In genomic region chr19:51675706-51676105, GRCm38 (mm10) we compare ENCODE assay signal across 23 mouse cellular contexts.
DNase-seq lines count a peak whose midpoint lies in the region; ATAC-seq lines count a peak whose summit lies in the region.
"Had no signal": no experiment of that assay in that cellular context is flagged by ENCODE, and none has a peak within 500 bp of the region (broad histone marks: within the 10 kb centered on the region; RNA-seq: fewer than 3 reads in every experiment).

No protein-coding gene starts in this region.

- no peaks in the 10 kb centered on the region for H3K36me3 ChIP-seq in forebrain, embryonic 14.5 days (ENCODE audit: control insufficient read depth, insufficient read depth, low read length)
- H3K36me3 ChIP-seq in forebrain, embryonic 16.5 days (ENCODE audit: control insufficient read depth, insufficient read depth), result no peaks in the 10 kb centered on the region
- H3K36me3 ChIP-seq in midbrain, embryonic 16.5 days (ENCODE audit: control insufficient read depth, insufficient read depth, low read length), result no peaks in the 10 kb centered on the region
- H3K36me3 ChIP-seq: embryonic facial prominence, embryonic 10.5 days; embryonic facial prominence, embryonic 12.5 days; forebrain, embryonic 15.5 days; G1E had no signal

- no peak overlapping the region for H3K4me2 ChIP-seq in forebrain, embryonic 14.5 days (ENCODE audit: low read length)
- H3K4me2 ChIP-seq in forebrain, embryonic 16.5 days (ENCODE audit: low read length), result no peak overlapping the region
- H3K4me2 ChIP-seq in midbrain, embryonic 16.5 days (ENCODE audit: low read length), result no peak overlapping the region
- H3K4me2 ChIP-seq: embryonic facial prominence, embryonic 12.5 days; forebrain, embryonic 15.5 days had no signal

- no peaks in the 10 kb centered on the region for H3K9me3 ChIP-seq in forebrain, embryonic 14.5 days (replicated peaks; ENCODE audit: control insufficient read depth, low read length)
- no peaks in the 10 kb centered on the region for H3K9me3 ChIP-seq in forebrain, embryonic 16.5 days (ENCODE audit: control insufficient read depth, low read length)
- no peaks in the 10 kb centered on the region; the same call in 1 of the 2 replicates for H3K9me3 ChIP-seq in midbrain, embryonic 16.5 days (replicated peaks; ENCODE audit: control insufficient read depth, low read length, poor library complexity, severe bottlenecking)
- H3K9me3 ChIP-seq: embryonic facial prominence, embryonic 10.5 days; embryonic facial prominence, embryonic 12.5 days; forebrain, embryonic 15.5 days had no signal

- peak; percentile 44; the same call in 1 of the 2 replicates for ATAC-seq in forebrain, embryonic 14.5 days
- no peak for ATAC-seq in forebrain, embryonic 16.5 days
- ATAC-seq in midbrain, embryonic 16.5 days, result no peak
- ATAC-seq: activated CD4-positive, CD25-positive, alpha-beta regulatory T cell, adult 4 months; CD4-positive, CD25-positive, alpha-beta regulatory T cell, adult 4 months; forebrain, embryonic 15.5 days; Patski had no signal

- no peak overlapping the region for H3K4me3 ChIP-seq in forebrain, embryonic 14.5 days (ENCODE audit: low read depth, low read length)
- no peak overlapping the region for H3K4me3 ChIP-seq in forebrain, embryonic 16.5 days (replicated peaks; ENCODE audit: low read length)
- H3K4me3 ChIP-seq in midbrain, embryonic 16.5 days (ENCODE audit: low read depth, low read length), result no peak overlapping the region
- H3K4me3 ChIP-seq: embryonic facial prominence, embryonic 10.5 days; embryonic facial prominence, embryonic 12.5 days; forebrain, embryonic 15.5 days had no signal

- WGBS in forebrain, embryonic 14.5 days, result 79% methylated on average over 3 of the region's 3 CpGs
- WGBS in forebrain, embryonic 16.5 days, result 71% methylated on average over 3 of the region's 3 CpGs
- 87% methylated on average over 3 of the region's 3 CpGs for WGBS in midbrain, embryonic 16.5 days

- no peaks in the 10 kb centered on the region for H3K27me3 ChIP-seq in forebrain, embryonic 14.5 days (replicated peaks; ENCODE audit: control insufficient read depth, insufficient read depth, low read length)
- H3K27me3 ChIP-seq in forebrain, embryonic 16.5 days (replicated peaks; ENCODE audit: control insufficient read depth, insufficient read depth, low read length), result no peaks in the 10 kb centered on the region
- H3K27me3 ChIP-seq in midbrain, embryonic 16.5 days (ENCODE audit: control insufficient read depth, insufficient read depth, low read depth, low read length), result no peaks in the 10 kb centered on the region
- H3K27me3 ChIP-seq: CH12.LX; embryonic facial prominence, embryonic 12.5 days; forebrain, embryonic 15.5 days; Patski had no signal

- no peak overlapping the region for H3K27ac ChIP-seq in forebrain, embryonic 14.5 days (ENCODE audit: low read depth, low read length)
- H3K27ac ChIP-seq in forebrain, embryonic 16.5 days (ENCODE audit: low read length), result no peak overlapping the region
- no peak overlapping the region for H3K27ac ChIP-seq in midbrain, embryonic 16.5 days (ENCODE audit: low read length)
- H3K27ac ChIP-seq: embryonic facial prominence, embryonic 10.5 days; embryonic facial prominence, embryonic 12.5 days; forebrain, embryonic 15.5 days had no signal

- H3K9ac ChIP-seq in forebrain, embryonic 14.5 days (ENCODE audit: low read length), result no peak overlapping the region
- no peak overlapping the region for H3K9ac ChIP-seq in forebrain, embryonic 16.5 days (replicated peaks; ENCODE audit: low read depth, low read length)
- no peak overlapping the region for H3K9ac ChIP-seq in midbrain, embryonic 16.5 days (ENCODE audit: low read depth, low read length)
- H3K9ac ChIP-seq: embryonic facial prominence, embryonic 12.5 days; forebrain, embryonic 15.5 days had no signal

- peak; percentile 74 for DNase-seq in forebrain, embryonic 14.5 days (ENCODE audit: low spot score)
- peak; percentile 15 for DNase-seq in brain, adult 2 months (ENCODE audit: low read depth, low spot score)
- peak; percentile 10 for DNase-seq in brain, embryonic 18.5 days (ENCODE audit: low read depth, low spot score)
- no peak for DNase-seq in thymus, postnatal 36 days
- DNase-seq: adrenal gland, adult 8-10 months; adrenal gland, postnatal 14 days; adrenal gland, postnatal 36 days; B cell, adult 2 months; cerebellum, adult 11 months; cerebellum, adult 18-20 months; cerebellum, adult 8-10 months; cerebellum, adult 9-11 months; cerebellum, postnatal 25 days had no signal

- H3K4me1 ChIP-seq in forebrain, embryonic 14.5 days (ENCODE audit: control insufficient read depth, insufficient read depth, low read length), result 0 out of 2 replicates have a peak, but pooled peaks cover 7% of the 10 kb centered on the region
- no peaks in the 10 kb centered on the region; the same call in 1 of the 2 replicates for H3K4me1 ChIP-seq in forebrain, embryonic 16.5 days (replicated peaks; ENCODE audit: control insufficient read depth, insufficient read depth, low read length)
- H3K4me1 ChIP-seq in midbrain, embryonic 16.5 days (ENCODE audit: control insufficient read depth, insufficient read depth, low read length), result no peaks in the 10 kb centered on the region
- H3K4me1 ChIP-seq: embryonic facial prominence, embryonic 10.5 days; embryonic facial prominence, embryonic 12.5 days; forebrain, embryonic 15.5 days had no signal

Comparison
In these comparisons a context has a peak if more than half of its experiments do, and no peak if none do; other contexts are left out.
1. DNase-seq: peak in forebrain, embryonic 14.5 days (single experiment), brain, adult 2 months (single experiment) and brain, embryonic 18.5 days (single experiment); none in thymus, postnatal 36 days (0 of 2).